In the genomic region with DNA sequence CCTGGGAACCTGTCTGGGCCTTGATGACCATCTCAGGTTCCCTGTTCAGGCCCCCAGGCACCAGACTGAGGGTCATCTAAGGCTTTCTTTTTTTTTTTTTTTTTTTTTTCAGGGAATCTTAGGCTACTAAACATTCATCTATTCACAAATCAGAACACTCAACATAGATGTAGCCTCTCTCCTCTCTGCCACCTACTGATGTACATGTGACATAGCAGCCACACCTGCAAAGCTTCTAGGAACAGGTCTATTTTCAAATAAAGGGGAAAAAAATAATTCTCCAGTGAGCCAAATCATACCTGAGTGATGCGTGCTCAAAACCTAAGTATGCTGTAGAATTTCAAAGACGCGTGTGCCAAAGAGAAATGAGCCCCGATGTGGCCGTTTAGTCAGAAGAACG, we compare ENCODE assay signal across 30 mouse cellular contexts. TPM values are rescaled to one million over a fixed set of nuclear protein-coding genes. Genes with fewer than 3 reads are reported as not detected.
DNase-seq lines count a peak whose midpoint lies in the region; ATAC-seq and TF ChIP-seq lines count a peak whose summit lies in the region.
"Had no signal": no experiment of that assay in that cellular context is flagged by ENCODE, and none has a peak within 500 bp of the region (broad histone marks: within the 10 kb centered on the region; RNA-seq: fewer than 3 reads in every experiment).

No protein-coding gene starts in this region.

- no peak overlapping the region for H3K9ac ChIP-seq in kidney, postnatal 0 days (ENCODE audit: low read depth, low read length)
- no peak overlapping the region for H3K9ac ChIP-seq in midbrain, postnatal 0 days (replicated peaks; ENCODE audit: low read length, poor library complexity, severe bottlenecking)
- H3K9ac ChIP-seq in midbrain, embryonic 11.5 days (ENCODE audit: low read length) = no peak overlapping the region
- H3K9ac ChIP-seq in stomach, postnatal 0 days (ENCODE audit: low read length) = no peak overlapping the region
- H3K9ac ChIP-seq: embryonic facial prominence, embryonic 12.5 days; forebrain, embryonic 12.5 days; heart, embryonic 13.5 days; hindbrain, embryonic 14.5 days; midbrain, embryonic 15.5 days; neural tube, embryonic 13.5 days; stomach, embryonic 15.5 days had no signal

- H3K4me2 ChIP-seq in kidney, postnatal 0 days (ENCODE audit: low read length) = no peak overlapping the region
- H3K4me2 ChIP-seq in midbrain, postnatal 0 days (ENCODE audit: low read depth, low read length, poor library complexity, severe bottlenecking) = no peak overlapping the region
- no peak overlapping the region for H3K4me2 ChIP-seq in midbrain, embryonic 11.5 days
- H3K4me2 ChIP-seq in stomach, postnatal 0 days (replicated peaks; ENCODE audit: low read depth) = no peak overlapping the region
- H3K4me2 ChIP-seq: embryonic facial prominence, embryonic 12.5 days; forebrain, embryonic 12.5 days; heart, embryonic 13.5 days; hindbrain, embryonic 14.5 days; midbrain, embryonic 15.5 days; neural tube, embryonic 13.5 days; stomach, embryonic 15.5 days had no signal

- no peak for DNase-seq in frontal cortex, postnatal 10 days (ENCODE audit: low spot score in 2 of 2)
- DNase-seq in kidney, postnatal 0 days (ENCODE audit: low spot score) = no peak
- DNase-seq in kidney, adult 8-10 months = no peak
- DNase-seq in midbrain, postnatal 0 days (ENCODE audit: low spot score) = no peak
- DNase-seq in midbrain, embryonic 11.5 days (ENCODE audit: low spot score, missing footprints) = no peak
- no peak for DNase-seq in stomach, postnatal 0 days (ENCODE audit: low spot score)
- DNase-seq: adrenal gland, adult 8-10 months; cerebellum, adult 9-11 months; gastrocnemius, postnatal 10 days; heart, postnatal 36 days; kidney, postnatal 36 days; layer of hippocampus, adult 9-11 months; left cerebral cortex, postnatal 4 days; liver; lung, postnatal 36 days; thymus, adult 18-20 months; thymus, postnatal 36 days had no signal

- H3K9me3 ChIP-seq in kidney, postnatal 0 days (replicated peaks; ENCODE audit: low read length) = no peaks in the 10 kb centered on the region
- no peaks in the 10 kb centered on the region for H3K9me3 ChIP-seq in midbrain, postnatal 0 days (ENCODE audit: low read length)
- H3K9me3 ChIP-seq in midbrain, embryonic 11.5 days (ENCODE audit: control insufficient read depth, low read length) = no peaks in the 10 kb centered on the region; the same call in 1 of the 2 replicates
- H3K9me3 ChIP-seq in stomach, postnatal 0 days (ENCODE audit: control insufficient read depth, low read length) = no peaks in the 10 kb centered on the region
- H3K9me3 ChIP-seq: embryonic facial prominence, embryonic 12.5 days; forebrain, embryonic 12.5 days; midbrain, embryonic 15.5 days; neural tube, embryonic 13.5 days; stomach, embryonic 15.5 days had no signal

- H3K27me3 ChIP-seq in kidney, postnatal 0 days (ENCODE audit: insufficient read depth, low read length) = no peaks in the 10 kb centered on the region
- H3K27me3 ChIP-seq in midbrain, postnatal 0 days (ENCODE audit: insufficient read depth, low read length) = no peaks in the 10 kb centered on the region
- H3K27me3 ChIP-seq in midbrain, embryonic 11.5 days (ENCODE audit: control insufficient read depth, insufficient read depth, low read length) = no peaks in the 10 kb centered on the region
- no peaks in the 10 kb centered on the region for H3K27me3 ChIP-seq in stomach, postnatal 0 days (ENCODE audit: control insufficient read depth, insufficient read depth, low read length)
- H3K27me3 ChIP-seq: embryonic facial prominence, embryonic 12.5 days; midbrain, embryonic 15.5 days; neural tube, embryonic 13.5 days; stomach, embryonic 15.5 days had no signal

- no peaks in the 10 kb centered on the region for H3K4me1 ChIP-seq in kidney, postnatal 0 days (replicated peaks; ENCODE audit: insufficient read depth, low read length)
- no peaks in the 10 kb centered on the region for H3K4me1 ChIP-seq in midbrain, postnatal 0 days (ENCODE audit: insufficient read depth, low read length)
- no peaks in the 10 kb centered on the region for H3K4me1 ChIP-seq in midbrain, embryonic 11.5 days (ENCODE audit: control insufficient read depth, insufficient read depth, low read length)
- no peaks in the 10 kb centered on the region for H3K4me1 ChIP-seq in stomach, postnatal 0 days (replicated peaks; ENCODE audit: control insufficient read depth, insufficient read depth)
- H3K4me1 ChIP-seq: heart, embryonic 13.5 days; midbrain, embryonic 15.5 days; stomach, embryonic 15.5 days had no signal

- TF ChIP-seq CTCF in kidney, postnatal 0 days (IDR thresholded peaks at IDR 0.05; ENCODE audit: low read depth) = peak; percentile 56
- TF ChIP-seq CTCF in midbrain, postnatal 0 days (IDR thresholded peaks at IDR 0.05) = peak; percentile 45
- peak; percentile 67 for TF ChIP-seq CTCF in stomach, postnatal 0 days (IDR thresholded peaks at IDR 0.05; ENCODE audit: low read depth)

- no peak for TF ChIP-seq EP300 in stomach, postnatal 0 days (optimal IDR thresholded peaks at IDR 0.05)

- WGBS in kidney, postnatal 0 days = 92% methylated on average over 6 of the region's 6 CpGs
- WGBS in midbrain, postnatal 0 days = 95% methylated on average over 6 of the region's 6 CpGs
- WGBS in midbrain, embryonic 11.5 days = 97% methylated on average over 6 of the region's 6 CpGs
- WGBS in stomach, postnatal 0 days = 88% methylated on average over 6 of the region's 6 CpGs

- no peaks in the 10 kb centered on the region for H3K36me3 ChIP-seq in kidney, postnatal 0 days (ENCODE audit: insufficient read depth, low read length)
- H3K36me3 ChIP-seq in midbrain, postnatal 0 days (ENCODE audit: insufficient read depth, low read length) = no peaks in the 10 kb centered on the region
- no peaks in the 10 kb centered on the region for H3K36me3 ChIP-seq in midbrain, embryonic 11.5 days (ENCODE audit: control insufficient read depth, insufficient read depth, low read length)
- H3K36me3 ChIP-seq in stomach, postnatal 0 days (ENCODE audit: control insufficient read depth, insufficient read depth, low read length) = no peaks in the 10 kb centered on the region
- H3K36me3 ChIP-seq: embryonic facial prominence, embryonic 12.5 days; forebrain, embryonic 12.5 days; heart, embryonic 13.5 days; midbrain, embryonic 15.5 days; neural tube, embryonic 13.5 days; stomach, embryonic 15.5 days had no signal

- no peak overlapping the region for H3K4me3 ChIP-seq in kidney, postnatal 0 days (replicated peaks; ENCODE audit: low read depth, low read length)
- no peak overlapping the region for H3K4me3 ChIP-seq in midbrain, postnatal 0 days (ENCODE audit: low read depth, low read length)
- H3K4me3 ChIP-seq in midbrain, embryonic 11.5 days (ENCODE audit: low read depth, low read length) = no peak overlapping the region
- no peak overlapping the region for H3K4me3 ChIP-seq in stomach, postnatal 0 days (ENCODE audit: low read depth, low read length)
- H3K4me3 ChIP-seq: embryonic facial prominence, embryonic 12.5 days; forebrain, embryonic 12.5 days; heart, embryonic 13.5 days; midbrain, embryonic 15.5 days; myocyte; neural tube, embryonic 13.5 days; stomach, embryonic 15.5 days had no signal

- no peak overlapping the region for H3K27ac ChIP-seq in kidney, postnatal 0 days
- H3K27ac ChIP-seq in midbrain, postnatal 0 days (ENCODE audit: low read depth, low read length) = no peak overlapping the region
- H3K27ac ChIP-seq in midbrain, embryonic 11.5 days (ENCODE audit: low read depth, low read length) = no peak overlapping the region
- no peak overlapping the region for H3K27ac ChIP-seq in stomach, postnatal 0 days (replicated peaks)
- H3K27ac ChIP-seq: embryonic facial prominence, embryonic 12.5 days; forebrain, embryonic 12.5 days; heart, embryonic 13.5 days; hindbrain, embryonic 14.5 days; midbrain, embryonic 15.5 days; neural tube, embryonic 13.5 days; stomach, embryonic 15.5 days had no signal

- ATAC-seq in frontal cortex, adult (ENCODE audit: low TSS enrichment) = 0 out of 2 replicates have a peak, but pooled peaks have one; percentile 4
- no peak for ATAC-seq in kidney, postnatal 0 days (replicated peaks; ENCODE audit: low FRiP score, low read depth)
- no peak for ATAC-seq in midbrain, postnatal 0 days (ENCODE audit: low FRiP score)
- ATAC-seq in midbrain, embryonic 11.5 days (ENCODE audit: low FRiP score) = no peak
- ATAC-seq in stomach, postnatal 0 days (ENCODE audit: low FRiP score, low TSS enrichment) = no peak
- no peak for ATAC-seq in megakaryocyte progenitor cell, adult 5-6 weeks (replicated peaks; ENCODE audit: poor library complexity)
- ATAC-seq: activated CD4-positive, CD25-positive, alpha-beta regulatory T cell, adult 4 months; midbrain, embryonic 15.5 days had no signal

RNA-seq across cellular contexts. Expression of gene Tril, which starts 51.3 kb away (rescaled TPM):
- polyA plus RNA-seq in kidney, postnatal 0 days (2015; fragmentation: Nextera tagmentation; extraction: Ambion mirVana) = 76.7 and 77.7 TPM in 2 replicates
- total RNA-seq in midbrain, postnatal 0 days (2014; rRNA removed) = 48.4 and 55.6 TPM in 2 replicates
- 25.9 and 26.7 TPM in 2 replicates for polyA plus RNA-seq in midbrain, postnatal 0 days (2015; fragmentation: Nextera tagmentation; extraction: Ambion mirVana)
- polyA plus RNA-seq in midbrain, embryonic 11.5 days (2014; fragmentation: Nextera tagmentation; extraction: Ambion mirVana) = 16.6 TPM in 2 replicates
- 6.8 and 7.4 TPM in 2 replicates for polyA plus RNA-seq in stomach, postnatal 0 days (2015; fragmentation: Nextera tagmentation; extraction: Ambion mirVana)
- total RNA-seq in megakaryocyte progenitor cell, adult 5-6 weeks (2015) = not detected in 2 replicates
- total RNA-seq in megakaryocyte progenitor cell, adult 5-6 weeks (2017) = not detected in 2 replicates
- total RNA-seq: megakaryocyte-erythroid progenitor cell, adult 5-6 weeks; MEL had no signal
- polyA plus RNA-seq: activated CD4-positive, CD25-positive, alpha-beta regulatory T cell, adult 4 months had no signal
